Mouse (Mus musculus) cerebellum, adult 9-10 months (tissue): ENCODE measurements around the gene Rnf187.
A peak's percentile ranks its signal among the peaks of the same experiment; 100 is the strongest.

Source experiments
- DNase-seq: peaks from one replicate; pipeline ENCODE4 v3.0.0; 2022

The Rnf187 gene

DNA sequence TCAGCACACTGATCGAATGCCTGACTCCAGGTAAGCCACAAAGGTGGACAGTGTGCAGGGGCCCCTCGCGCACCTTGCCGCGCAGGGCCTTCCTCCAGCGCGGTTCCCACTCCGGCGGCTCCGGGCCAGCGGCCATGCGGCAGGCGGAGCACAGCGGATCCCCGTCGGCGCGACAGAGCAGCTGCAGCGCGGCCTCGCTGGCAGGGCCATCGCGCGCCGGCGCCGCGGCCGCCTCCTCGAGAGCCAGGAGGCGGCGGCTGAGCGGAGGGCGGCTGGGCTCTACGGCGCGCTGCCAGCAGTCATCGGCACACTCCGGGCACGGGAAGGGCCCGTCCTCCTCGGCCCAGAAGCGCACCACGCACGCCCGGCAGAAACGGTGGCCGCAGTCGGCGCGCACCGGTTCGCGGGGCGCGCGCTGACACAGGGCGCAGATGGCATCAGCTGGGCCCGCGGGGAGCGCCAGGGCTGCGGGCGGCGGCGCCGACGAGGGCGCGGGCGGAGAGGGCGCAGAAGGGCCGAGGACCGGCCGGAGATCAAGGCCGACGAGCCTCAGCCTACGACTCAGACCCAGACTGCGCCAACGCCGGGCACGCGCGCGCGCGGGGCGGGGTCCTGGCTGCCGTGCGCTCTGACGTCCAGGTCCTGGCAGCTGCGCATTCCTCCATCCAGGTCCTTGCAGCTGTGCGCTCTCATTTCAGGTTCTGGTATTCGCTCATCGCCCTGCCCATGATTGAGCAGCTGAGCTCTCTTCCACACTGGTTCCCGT, at the start of gene Rnf187:
Rnf187 (minus strand) TSS at position 595 of the 766 bp plus-strand sequence.
- peak; percentile 95 for DNase-seq

DNA sequence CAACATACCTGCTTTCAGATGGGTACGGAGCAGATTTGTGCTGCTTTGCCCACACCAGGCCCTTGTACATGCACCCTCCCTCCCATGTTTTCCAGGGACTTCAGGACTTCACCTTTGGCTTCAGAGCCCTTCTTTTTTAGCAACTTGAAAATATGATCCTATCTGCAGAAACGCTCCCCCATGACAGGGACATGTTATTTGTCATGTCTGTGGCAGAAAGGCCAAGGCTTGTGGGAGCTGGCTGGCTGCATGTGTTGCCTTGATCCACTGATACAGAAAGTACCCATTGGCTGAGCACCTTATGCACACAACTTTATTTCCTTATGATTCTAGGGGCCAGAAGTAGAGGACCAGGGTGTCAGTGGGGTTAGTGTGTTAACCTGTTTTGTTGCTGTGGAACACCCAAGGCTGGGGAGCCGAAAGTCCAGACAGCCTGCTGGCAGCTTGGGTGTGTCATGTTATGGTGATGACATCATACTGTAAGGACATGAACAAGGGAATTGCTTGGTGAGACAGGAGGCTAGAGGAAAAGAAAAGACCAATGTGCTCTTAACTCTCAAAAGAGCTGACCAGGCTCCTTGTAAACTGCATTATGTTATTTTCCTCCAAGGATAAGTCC, 46.7 kb upstream of the Rnf187 start:
- DNase-seq: no peak

- DNase-seq: no peak
These were observed 45.9 kb upstream of the Rnf187 start for GRCm38 (mm10) chr11:58984657-58985056.

DNA sequence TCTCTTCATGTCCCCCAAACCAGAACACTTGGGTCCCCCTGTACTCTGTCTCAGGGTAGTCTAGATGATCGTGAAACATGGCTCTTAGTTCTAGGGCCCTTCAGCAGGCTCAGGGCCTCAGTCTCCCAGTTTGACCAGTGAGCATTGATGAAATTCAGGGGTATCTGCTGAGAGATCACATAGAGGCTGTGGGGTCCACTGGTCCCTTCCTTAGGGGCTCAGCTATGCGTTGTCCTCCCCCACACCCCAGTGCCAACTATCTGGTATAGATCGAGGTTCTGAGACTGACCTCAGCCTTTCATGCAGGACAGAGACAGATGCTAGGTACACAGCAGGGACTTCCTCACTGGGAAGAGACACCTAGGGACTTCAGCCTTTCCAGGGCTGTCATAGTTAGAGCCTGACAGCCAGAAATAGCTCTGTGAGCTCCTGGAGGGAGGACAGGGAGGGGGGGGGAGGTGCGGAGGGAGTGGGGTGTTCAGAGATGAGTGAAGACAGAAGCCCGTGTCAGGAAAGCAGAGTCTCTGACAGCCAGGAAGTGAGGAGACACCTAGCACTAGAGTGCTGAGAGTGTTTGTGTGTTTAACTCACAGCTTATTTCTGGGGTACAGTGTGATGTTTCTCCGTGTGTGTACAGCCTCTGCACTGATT, 45.1 kb upstream of the Rnf187 start:
- DNase-seq: no peak

DNA sequence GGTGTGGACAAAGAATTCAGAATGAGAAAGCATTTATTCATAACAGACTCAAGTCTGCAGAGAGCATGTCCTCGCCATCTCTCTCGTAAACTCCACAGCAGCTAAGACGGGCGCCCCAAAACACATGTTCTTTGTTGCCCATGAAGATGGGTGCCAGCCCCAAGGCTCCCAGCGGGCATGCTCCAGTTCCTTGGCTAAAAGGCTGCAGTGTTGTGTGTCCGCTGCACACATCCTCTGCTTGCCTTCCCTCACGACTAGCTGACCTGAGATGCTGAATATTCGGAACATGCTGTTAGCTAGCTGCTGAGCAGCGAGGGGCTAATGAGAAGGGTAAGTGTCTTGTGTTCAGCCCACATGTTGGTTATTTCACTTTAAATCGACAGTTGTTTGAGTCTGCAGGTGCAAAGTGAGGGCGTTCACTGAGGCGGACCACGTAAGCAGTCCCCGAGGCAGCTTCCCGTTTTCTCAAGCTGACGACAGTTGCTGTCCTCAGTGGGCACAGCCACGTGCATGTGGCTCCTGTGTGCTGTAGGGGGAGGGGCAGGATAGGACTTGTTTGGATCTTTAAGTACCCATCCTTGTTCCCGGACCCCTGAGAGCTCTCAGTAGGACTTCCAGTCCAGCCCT, 43.9 kb upstream of the Rnf187 start:
- no peak for DNase-seq

- DNase-seq: no peak
These were observed 43.1 kb upstream of the Rnf187 start for GRCm38 (mm10) chr11:58981541-58982447.

- no peak for DNase-seq
These were observed 41.8 kb upstream of the Rnf187 start for GRCm38 (mm10) chr11:58980381-58980990.

DNA sequence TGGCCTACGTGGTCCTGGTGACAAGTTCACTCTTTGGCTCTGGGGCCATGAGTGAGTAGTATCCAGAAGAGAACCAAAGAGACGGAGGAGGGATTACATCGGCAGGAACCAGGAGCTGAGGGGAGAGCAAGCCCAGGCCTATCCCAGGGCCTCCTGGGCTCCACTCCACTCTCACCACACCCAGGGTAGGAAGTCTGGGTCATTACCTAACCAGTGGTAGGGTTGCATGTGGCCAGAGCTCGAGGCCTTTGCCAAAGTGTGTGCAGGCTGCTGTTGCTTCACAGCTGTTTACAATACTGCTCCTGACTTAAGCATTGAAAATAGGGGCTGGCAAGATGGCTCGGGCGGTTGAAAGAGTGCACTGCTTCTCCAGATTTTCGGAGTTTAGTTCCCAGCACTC, 40.9 kb upstream of the Rnf187 start:
- DNase-seq: no peak

GRCm38 (mm10) chr11:58979183-58979582, 40.5 kb upstream of the Rnf187 start:
- DNase-seq: no peak

- DNase-seq: no peak
These were observed 40.0 kb upstream of the Rnf187 start for GRCm38 (mm10) chr11:58978706-58979030.

- peak; percentile 57 for DNase-seq
These were observed 39.5 kb upstream of the Rnf187 start, which contains the start of gene Trim11 for GRCm38 (mm10) chr11:58978027-58978705. Trim11 (plus strand) TSS chr11:58978093.

DNA sequence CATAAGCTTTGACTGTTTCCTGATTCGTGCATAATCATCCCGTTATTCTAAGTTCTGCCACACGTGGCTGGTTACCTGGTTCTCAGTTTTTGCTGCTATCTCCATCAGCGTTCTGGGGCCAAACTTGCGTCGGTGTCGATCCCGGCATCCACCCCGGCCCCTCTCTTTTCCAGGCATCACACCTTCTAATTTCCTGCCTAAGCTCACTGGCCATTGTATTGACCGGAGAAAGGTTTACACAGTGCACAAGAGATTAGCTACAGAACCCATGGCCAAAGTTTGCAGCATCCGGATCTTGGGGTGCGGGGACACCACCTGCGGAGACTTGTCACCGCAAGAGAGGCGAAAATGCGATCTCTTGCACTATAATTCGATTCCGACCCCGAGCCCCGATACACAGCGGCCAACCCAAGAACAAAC, 38.9 kb upstream of the Rnf187 start:
- no peak for DNase-seq

DNA sequence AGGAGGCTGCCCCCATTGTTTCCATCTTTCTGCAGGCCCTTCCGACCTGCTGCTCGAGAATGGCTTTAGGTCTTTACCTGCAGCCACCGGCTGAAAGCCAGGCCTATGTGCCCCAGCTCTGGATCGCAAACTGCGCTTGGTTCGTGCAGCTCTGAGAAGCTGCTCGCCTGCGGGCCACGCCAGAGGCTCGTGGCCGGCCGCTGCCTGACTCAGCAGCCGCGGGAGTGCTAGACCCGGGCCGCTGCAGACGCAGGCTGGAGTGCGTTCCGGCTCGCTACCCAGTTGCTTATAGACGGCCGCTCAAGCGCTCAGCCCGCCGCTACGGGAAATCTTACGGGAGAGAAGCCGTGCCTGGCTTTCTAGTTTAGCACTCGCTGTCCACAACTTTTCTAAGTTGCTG, 38.4 kb upstream of the Rnf187 start:
- DNase-seq: no peak

DNA sequence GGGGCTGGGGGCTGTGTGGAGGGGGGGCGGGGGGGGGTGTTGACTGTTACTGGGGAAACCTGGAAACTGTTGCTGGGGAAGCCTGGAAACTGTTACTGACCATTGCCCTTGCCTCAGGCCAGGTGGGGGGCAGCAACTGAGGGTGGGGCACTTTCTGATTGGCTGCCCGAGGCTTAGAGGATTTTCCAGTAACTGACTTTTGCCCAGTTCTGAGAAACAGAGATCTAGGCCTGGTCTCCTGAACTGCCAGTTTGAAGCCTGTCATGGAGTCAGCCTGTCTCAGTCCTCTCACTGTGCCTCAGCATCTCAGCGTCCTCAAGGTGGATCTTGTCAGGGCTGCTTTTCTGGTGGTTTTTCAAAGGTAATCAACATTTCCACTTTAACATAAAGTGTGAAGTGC, 35.7 kb upstream of the Rnf187 start:
- DNase-seq: no peak

- DNase-seq: no peak
These were observed 33.1 kb upstream of the Rnf187 start for GRCm38 (mm10) chr11:58971796-58972195.

DNA sequence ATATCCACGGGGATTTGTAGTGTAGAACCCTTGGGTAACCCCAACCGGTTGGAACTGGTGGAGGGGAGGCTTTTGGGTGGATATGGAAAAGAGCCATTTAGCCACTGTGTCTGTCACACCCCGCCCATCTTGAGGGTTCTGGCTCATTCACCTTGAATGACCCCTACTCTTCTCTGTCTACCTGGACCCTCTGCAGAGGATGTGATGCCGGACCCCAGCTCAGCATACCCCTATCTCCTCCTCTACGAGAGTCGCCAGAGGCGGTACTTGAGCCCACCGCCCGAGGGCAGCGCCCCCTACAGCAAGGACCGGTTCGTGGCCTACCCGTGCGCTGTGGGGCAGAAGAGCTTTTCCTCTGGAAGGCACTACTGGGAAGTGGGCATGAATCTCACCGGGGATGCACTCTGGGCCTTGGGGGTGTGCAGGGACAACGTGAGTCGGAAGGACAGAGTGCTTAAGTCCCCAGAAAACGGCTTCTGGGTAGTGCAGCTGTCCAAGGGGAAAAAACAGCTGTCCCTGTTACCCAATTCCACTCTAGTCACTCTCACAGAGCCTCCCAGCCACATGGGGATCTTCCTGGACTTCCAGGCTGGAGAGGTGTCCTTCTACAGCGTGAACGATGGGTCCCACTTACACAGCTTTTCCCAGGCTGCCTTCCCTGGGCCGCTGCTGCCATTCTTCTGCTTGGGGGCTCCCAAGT, 32.3 kb upstream of the Rnf187 start:
- no peak for DNase-seq

- no peak for DNase-seq
These were observed 30.9 kb upstream of the Rnf187 start for GRCm38 (mm10) chr11:58969659-58970058.

DNA sequence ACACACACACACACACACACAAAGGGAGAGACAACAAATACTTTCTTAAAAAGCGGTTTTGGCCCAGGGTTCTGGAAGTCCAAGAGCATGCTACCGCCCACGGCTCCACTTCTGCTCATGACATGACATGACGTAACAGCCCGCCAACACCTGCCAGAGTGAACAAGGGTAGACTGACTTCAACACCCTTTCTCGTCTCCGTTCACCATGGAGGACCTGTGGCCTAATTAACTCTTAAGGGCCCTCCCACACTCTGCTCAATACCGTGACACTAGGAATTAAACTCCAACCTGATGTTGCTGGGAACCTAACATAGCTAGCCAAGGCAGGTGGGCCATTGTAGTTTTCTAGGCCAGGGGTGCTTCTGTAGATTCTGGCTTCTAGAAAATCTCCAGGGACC, 30.3 kb upstream of the Rnf187 start:
- no peak for DNase-seq

- DNase-seq: no peak
These were observed 29.8 kb upstream of the Rnf187 start for GRCm38 (mm10) chr11:58968551-58968950.

DNA sequence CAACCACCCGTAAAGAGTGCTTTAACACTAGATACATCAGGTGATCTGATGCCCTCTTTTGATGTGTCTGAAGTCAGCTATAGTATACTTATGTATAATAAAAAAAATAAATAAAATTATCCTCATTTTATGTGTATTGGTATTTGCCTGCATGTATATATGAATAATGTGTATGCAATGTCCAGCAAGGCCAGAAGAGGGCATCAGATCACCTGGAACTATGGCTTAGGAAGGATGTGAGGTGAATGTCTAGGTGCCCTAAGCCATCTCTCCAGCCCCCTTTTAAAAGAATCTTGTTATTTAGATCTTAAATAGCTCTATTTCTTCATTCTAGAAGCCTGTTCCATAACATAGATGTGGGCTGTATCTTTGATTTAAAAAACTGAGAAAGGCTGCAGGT, 28.6 kb upstream of the Rnf187 start:
- DNase-seq: peak; percentile 43
